Mouse (Mus musculus) left cerebral cortex, postnatal 4 days (tissue): Measurements from ENCODE around the gene Mrps9. TPM values are rescaled to one million over a fixed set of nuclear protein-coding genes. Genes with fewer than 3 reads are reported as not detected.
"Not testable (repeated sequence)": the region's sequence is repeated elsewhere in the genome, so short reads cannot be mapped to it uniquely, and the experiment has no call there.

Experiments used
- DNase-seq: peaks from one replicate; pipeline ENCODE4 v3.0.0-alpha.2; 2022
- intact Hi-C: fragments of 180-260 bp; cut with DNase I; formaldehyde crosslinking; loops from one replicate; pipeline ENCODE4 v1.15.1; 2025
- total RNA-seq, 2 experiments: library from RNA; stranded (reverse); gene quantifications; 2 replicates each; pipeline ENCODE4 v1.2.3; 2021

Gene Mrps9
- 10 to 100 TPM; 34.6 to 38.3 TPM for total RNA-seq

GRCm38 (mm10) chr1:42850663-42851397, at the start of gene Mrps9:
Mrps9 (plus strand) TSS chr1:42851233.
- DNase-seq = peak; percentile 97
- intact Hi-C loops = no loop called here

- intact Hi-C loops = no loop called here
These were observed 37.7 kb upstream of the Mrps9 start for GRCm38 (mm10) chr1:42813301-42813845.

GRCm38 (mm10) chr1:42814798-42815619, 36.0 kb upstream of the Mrps9 start:
- intact Hi-C loops = no loop called here
- DNase-seq = no peak

More at GRCm38 (mm10) chr1:42813301-42813845, 37.7 kb upstream of the Mrps9 start:
- DNase-seq = no peak

- no peak for DNase-seq
- intact Hi-C loops = no loop called here
These were observed 350 bp downstream of the Mrps9 start for GRCm38 (mm10) chr1:42851398-42851767.

- intact Hi-C loops = no loop called here
- DNase-seq = no peak
These were observed 777 bp downstream of the Mrps9 start for GRCm38 (mm10) chr1:42851810-42852209.

GRCm38 (mm10) chr1:42864719-42865250, 13.8 kb downstream of the Mrps9 start:
- intact Hi-C loops = no loop called here
- DNase-seq = no peak

- intact Hi-C loops = no loop called here
- no peak for DNase-seq
These were observed 14.4 kb downstream of the Mrps9 start for GRCm38 (mm10) chr1:42865336-42865939.

GRCm38 (mm10) chr1:42865986-42866385, 15.0 kb downstream of the Mrps9 start:
- intact Hi-C loops = no loop called here
- DNase-seq = no peak

GRCm38 (mm10) chr1:42867188-42867587, 16.2 kb downstream of the Mrps9 start:
- DNase-seq = no peak
- intact Hi-C loops = no loop called here

- intact Hi-C loops = no loop called here
- no peak for DNase-seq
These were observed 23.1 kb downstream of the Mrps9 start for GRCm38 (mm10) chr1:42874174-42874573.

- intact Hi-C loops = no loop called here
- DNase-seq = no peak
These were observed 24.2 kb downstream of the Mrps9 start for GRCm38 (mm10) chr1:42875271-42875670.

GRCm38 (mm10) chr1:42876463-42877093, 25.5 kb downstream of the Mrps9 start:
- intact Hi-C loops = no loop called here
- DNase-seq = no peak

- intact Hi-C loops = no loop called here
- DNase-seq = no peak
These were observed 26.2 kb downstream of the Mrps9 start for GRCm38 (mm10) chr1:42877264-42877663.

GRCm38 (mm10) chr1:42878851-42879250, 27.8 kb downstream of the Mrps9 start:
- DNase-seq = no peak
- intact Hi-C loops = no loop called here

- no peak for DNase-seq
- intact Hi-C loops = no loop called here
These were observed 31.2 kb downstream of the Mrps9 start for GRCm38 (mm10) chr1:42882258-42882657.

- intact Hi-C loops, DNase-seq: not testable (repeated sequence)
These were observed 32.4 kb downstream of the Mrps9 start for GRCm38 (mm10) chr1:42883418-42883817.

GRCm38 (mm10) chr1:42887835-42888234, 36.8 kb downstream of the Mrps9 start:
- DNase-seq = no peak
- intact Hi-C loops = no loop called here

- peak; percentile 18 for DNase-seq
- intact Hi-C loops = no loop called here
These were observed 37.7 kb downstream of the Mrps9 start for GRCm38 (mm10) chr1:42888541-42889349.

- intact Hi-C loops = no loop called here
- no peak for DNase-seq
These were observed 38.4 kb downstream of the Mrps9 start for GRCm38 (mm10) chr1:42889421-42889887.

GRCm38 (mm10) chr1:42894695-42895094, 43.7 kb downstream of the Mrps9 start:
- intact Hi-C loops = no loop called here
- DNase-seq = no peak
